In genomic region chr9:31210163-31210562, GRCm38 (mm10) we compare ENCODE assay signal across 8 mouse cellular contexts. TPM values are rescaled to one million over a fixed set of nuclear protein-coding genes. Genes with fewer than 3 reads are reported as not detected.
A peak's percentile ranks its signal among the peaks of the same experiment; 100 is the strongest.
DNase-seq lines count a peak whose midpoint lies in the region; ATAC-seq lines count a peak whose summit lies in the region.

No protein-coding gene starts in this region.

- H3K27ac ChIP-seq in kidney, embryonic 14.5 days (ENCODE audit: low read depth, low read length): no peak overlapping the region
- no peak overlapping the region for H3K27ac ChIP-seq in embryonic facial prominence, embryonic 13.5 days
- H3K27ac ChIP-seq in intestine, embryonic 16.5 days (ENCODE audit: low read length): no peak overlapping the region
- H3K27ac ChIP-seq in midbrain, embryonic 16.5 days (ENCODE audit: low read length): no peak overlapping the region

- H3K9me3 ChIP-seq in kidney, embryonic 14.5 days (ENCODE audit: control insufficient read depth, low read length): no peaks in the 10 kb centered on the region
- H3K9me3 ChIP-seq in embryonic facial prominence, embryonic 13.5 days: no peaks in the 10 kb centered on the region
- no peaks in the 10 kb centered on the region for H3K9me3 ChIP-seq in intestine, embryonic 16.5 days (ENCODE audit: control insufficient read depth, low read length)
- no peaks in the 10 kb centered on the region for H3K9me3 ChIP-seq in midbrain, embryonic 16.5 days (replicated peaks; ENCODE audit: control insufficient read depth, low read length, poor library complexity, severe bottlenecking)

- peaks cover 19% of the 10 kb centered on the region; the same call in 1 of the 2 replicates for H3K4me1 ChIP-seq in kidney, embryonic 14.5 days (ENCODE audit: control insufficient read depth, insufficient read depth, low read length)
- H3K4me1 ChIP-seq in embryonic facial prominence, embryonic 13.5 days: peaks cover 40% of the 10 kb centered on the region
- peaks cover 20% of the 10 kb centered on the region for H3K4me1 ChIP-seq in intestine, embryonic 16.5 days (ENCODE audit: control insufficient read depth, insufficient read depth, low read length)
- H3K4me1 ChIP-seq in midbrain, embryonic 16.5 days (ENCODE audit: control insufficient read depth, insufficient read depth, low read length): peaks cover 28% of the 10 kb centered on the region

- WGBS in kidney, embryonic 14.5 days: 21% methylated on average over 7 of the region's 7 CpGs
- 30% methylated on average over 7 of the region's 7 CpGs for WGBS in embryonic facial prominence, embryonic 13.5 days
- 20% methylated on average over 7 of the region's 7 CpGs for WGBS in intestine, embryonic 16.5 days
- WGBS in midbrain, embryonic 16.5 days: 20% methylated on average over 7 of the region's 7 CpGs

- peak overlapping the region; percentile 98 for H3K4me3 ChIP-seq in kidney, embryonic 14.5 days (ENCODE audit: low read length)
- H3K4me3 ChIP-seq in embryonic facial prominence, embryonic 13.5 days: peak overlapping the region; percentile 96
- H3K4me3 ChIP-seq in intestine, embryonic 16.5 days (ENCODE audit: low read length): peak overlapping the region; percentile 94
- peak overlapping the region; percentile 95 for H3K4me3 ChIP-seq in midbrain, embryonic 16.5 days (ENCODE audit: low read depth, low read length)

- DNase-seq in kidney, postnatal 10 days: no peak
- DNase-seq in ovary, postnatal 10 days (ENCODE audit: low spot score): no peak
- DNase-seq in right cerebral cortex, postnatal 4 days: no peak
- DNase-seq in right cerebral cortex, postnatal 36 days (ENCODE audit: low spot score in 2 of 2): no peak

- peak overlapping the region; percentile 90; the same call in 1 of the 2 replicates for H3K9ac ChIP-seq in kidney, embryonic 14.5 days (ENCODE audit: low read depth, low read length)
- H3K9ac ChIP-seq in embryonic facial prominence, embryonic 13.5 days: peak overlapping the region; percentile 94
- no peak overlapping the region for H3K9ac ChIP-seq in intestine, embryonic 16.5 days (ENCODE audit: low read depth, low read length)
- no peak overlapping the region for H3K9ac ChIP-seq in midbrain, embryonic 16.5 days (ENCODE audit: low read depth, low read length)

- no peaks in the 10 kb centered on the region; the same call in 1 of the 2 replicates for H3K36me3 ChIP-seq in kidney, embryonic 14.5 days (ENCODE audit: control insufficient read depth, insufficient read depth, low read length)
- H3K36me3 ChIP-seq in embryonic facial prominence, embryonic 13.5 days: no peaks in the 10 kb centered on the region
- no peaks in the 10 kb centered on the region for H3K36me3 ChIP-seq in intestine, embryonic 16.5 days (ENCODE audit: control insufficient read depth, insufficient read depth, low read length)
- H3K36me3 ChIP-seq in midbrain, embryonic 16.5 days (ENCODE audit: control insufficient read depth, insufficient read depth, low read length): no peaks in the 10 kb centered on the region

- no peak for ATAC-seq in kidney, embryonic 14.5 days (ENCODE audit: low FRiP score, low TSS enrichment)
- no peak for ATAC-seq in embryonic facial prominence, embryonic 13.5 days (ENCODE audit: insufficient number of reproducible peaks, insufficient read depth, low FRiP score, low TSS enrichment, low read depth)
- ATAC-seq in intestine, embryonic 16.5 days: no peak
- ATAC-seq in midbrain, embryonic 16.5 days: no peak

- H3K27me3 ChIP-seq in kidney, embryonic 14.5 days (ENCODE audit: control insufficient read depth, insufficient read depth, low read length): no peaks in the 10 kb centered on the region
- H3K27me3 ChIP-seq in embryonic facial prominence, embryonic 13.5 days: no peaks in the 10 kb centered on the region
- no peaks in the 10 kb centered on the region for H3K27me3 ChIP-seq in intestine, embryonic 16.5 days (replicated peaks; ENCODE audit: control insufficient read depth, insufficient read depth, low read length)
- no peaks in the 10 kb centered on the region for H3K27me3 ChIP-seq in midbrain, embryonic 16.5 days (ENCODE audit: control insufficient read depth, insufficient read depth, low read depth, low read length)

- peak overlapping the region; percentile 89 for H3K4me2 ChIP-seq in kidney, embryonic 14.5 days (replicated peaks; ENCODE audit: low read depth, low read length)
- H3K4me2 ChIP-seq in embryonic facial prominence, embryonic 13.5 days: peak overlapping the region; percentile 90
- peak overlapping the region; percentile 90 for H3K4me2 ChIP-seq in intestine, embryonic 16.5 days (ENCODE audit: low read depth, low read length)
- peak overlapping the region; percentile 94 for H3K4me2 ChIP-seq in midbrain, embryonic 16.5 days (ENCODE audit: low read length)

RNA-seq across cellular contexts. Expression of gene Aplp2, which starts 1.5 kb away (rescaled TPM):
- 179 and 315 TPM in 2 replicates for polyA plus RNA-seq in kidney, embryonic 14.5 days (2014; fragmentation: Nextera tagmentation; extraction: Ambion mirVana)
- polyA plus RNA-seq in embryonic facial prominence, embryonic 13.5 days (2015; fragmentation: Nextera tagmentation; extraction: Ambion mirVana): 210 and 245 TPM in 2 replicates
- 203 and 204 TPM in 2 replicates for polyA plus RNA-seq in intestine, embryonic 16.5 days (2015; fragmentation: Nextera tagmentation; extraction: Ambion mirVana)
- 361 and 403 TPM in 2 replicates for polyA plus RNA-seq in midbrain, embryonic 16.5 days (2015; fragmentation: Nextera tagmentation; extraction: Ambion mirVana)

Comparison
In these comparisons a context has a peak if more than half of its experiments do, and no peak if none do; other contexts are left out.
1. H3K9ac ChIP-seq: peak in kidney, embryonic 14.5 days (single experiment) and embryonic facial prominence, embryonic 13.5 days (single experiment); none in intestine, embryonic 16.5 days (single experiment) and midbrain, embryonic 16.5 days (single experiment).
2. Peak in every context shown above with its lines, with median percentiles within 50 percentile points of each other: H3K4me2 ChIP-seq and H3K4me3 ChIP-seq.